Mouse (Mus musculus): ENCODE measurements around the gene Gm9780. TPM values are rescaled to one million over a fixed set of nuclear protein-coding genes. Genes with fewer than 3 reads are reported as not detected.

Gm9780 gene
- 5.3 TPM for polyA plus RNA-seq (2014; fragmentation: Illumina TruSeq; extraction: RNeasy Lipid Tissue Mini Kit (QIAGEN cat#74804))

DNA sequence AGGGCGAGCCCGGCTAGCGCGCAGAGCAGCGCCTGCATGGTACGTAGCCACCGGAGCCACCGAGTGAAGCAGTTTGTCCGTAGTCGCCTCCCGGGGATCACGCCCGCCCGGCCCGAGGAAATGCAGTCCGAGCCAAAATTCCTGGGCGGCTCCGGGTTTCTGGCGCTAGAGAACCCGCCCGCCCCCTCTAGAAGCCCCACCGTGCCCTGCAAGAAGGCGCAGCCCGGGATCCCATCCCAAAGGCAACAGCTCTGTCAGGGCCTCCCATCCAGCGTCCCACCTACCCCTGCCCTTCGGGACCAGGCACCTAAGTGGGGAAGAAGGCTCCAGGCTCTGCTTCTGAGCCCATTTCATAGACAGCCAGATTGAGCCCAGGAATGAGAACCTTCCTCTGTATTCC is at the start of gene Gm9780:
Gene Gm9780, minus strand, starts transcription at position 101 of the 400 bp plus-strand sequence.

GRCm38 (mm10) chr14:26081997-26082396 is 39.5 kb upstream of the Gm9780 start, which contains the start of gene Cphx3:
TSS of gene Cphx3 (plus strand) at chr14:26082297.

DNA sequence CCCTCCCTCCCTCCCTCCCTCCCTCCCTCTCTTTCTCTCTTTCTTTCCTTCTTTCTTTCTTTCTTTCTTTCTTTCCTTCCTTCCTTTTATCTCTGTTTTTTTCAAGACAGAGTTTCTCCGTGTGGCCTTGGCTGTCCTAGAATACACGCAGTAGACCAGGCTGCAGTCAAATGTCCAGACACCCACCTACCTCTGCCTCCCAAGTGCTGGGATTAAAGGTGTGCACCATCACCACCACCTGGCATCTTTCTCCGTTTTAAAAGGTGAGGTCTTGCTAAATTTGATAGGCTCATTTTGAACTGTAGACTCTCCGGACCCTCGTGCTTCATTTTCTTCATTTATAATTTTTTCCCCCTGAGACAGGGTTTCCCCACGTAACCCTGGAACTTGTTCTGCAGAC is 38.7 kb upstream of the Gm9780 start, which contains the start of gene Cphx2:
Gene Cphx2, plus strand, starts transcription at position 301 of the 400 bp plus-strand sequence.

DNA sequence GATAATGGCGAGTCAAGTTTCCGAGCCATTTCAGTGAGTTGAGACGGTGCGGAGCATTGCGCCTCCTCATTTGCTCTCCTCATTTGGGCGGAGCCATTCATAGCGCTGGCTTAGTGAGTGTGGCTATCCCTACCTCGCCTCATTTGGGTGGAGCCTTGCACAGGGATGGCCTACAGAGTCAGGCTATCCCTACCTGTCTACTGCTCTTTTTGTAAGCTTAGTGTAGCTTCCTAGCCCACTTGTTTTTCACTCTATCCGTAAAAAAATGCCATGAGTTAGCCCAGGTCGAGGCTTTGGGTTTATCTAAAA is 24.8 kb upstream of the Gm9780 start, which contains the start of gene Tmem254c:
Gene Tmem254c, minus strand, starts transcription at position 31 of the 309 bp plus-strand sequence.

GRCm38 (mm10) chr14:25978371-25979241 is 63.9 kb downstream of the Gm9780 start, which contains the start of gene Duxbl1:
TSS of gene Duxbl1 (plus strand) at chr14:25978577.

Other genes starting within 250 kb of the Gm9780 start
- gene Anxa11, start 200.6 kb downstream of the Gm9780 start, polyA plus RNA-seq (2014; fragmentation: Illumina TruSeq; extraction: RNeasy Lipid Tissue Mini Kit (QIAGEN cat#74804)): 13.0 TPM
- not detected for gene Plac9a, start 139.6 kb downstream of the Gm9780 start, polyA plus RNA-seq (2014; fragmentation: Illumina TruSeq; extraction: RNeasy Lipid Tissue Mini Kit (QIAGEN cat#74804))
- 16.9 TPM for gene Tmem254a, start 115.0 kb downstream of the Gm9780 start, polyA plus RNA-seq (2014; fragmentation: Illumina TruSeq; extraction: RNeasy Lipid Tissue Mini Kit (QIAGEN cat#74804))
- gene Cphx1, start 104.4 kb downstream of the Gm9780 start, polyA plus RNA-seq (2014; fragmentation: Illumina TruSeq; extraction: RNeasy Lipid Tissue Mini Kit (QIAGEN cat#74804)): 10.7 TPM
- 1.5 TPM for gene Duxbl1, start 64.1 kb downstream of the Gm9780 start, polyA plus RNA-seq (2014; fragmentation: Illumina TruSeq; extraction: RNeasy Lipid Tissue Mini Kit (QIAGEN cat#74804))
- gene Tmem254c, start 24.6 kb upstream of the Gm9780 start, polyA plus RNA-seq (2014; fragmentation: Illumina TruSeq; extraction: RNeasy Lipid Tissue Mini Kit (QIAGEN cat#74804)): not detected
- not detected for gene Cphx2, start 38.8 kb upstream of the Gm9780 start, polyA plus RNA-seq (2014; fragmentation: Illumina TruSeq; extraction: RNeasy Lipid Tissue Mini Kit (QIAGEN cat#74804))
- gene Cphx3, start 39.6 kb upstream of the Gm9780 start, polyA plus RNA-seq (2014; fragmentation: Illumina TruSeq; extraction: RNeasy Lipid Tissue Mini Kit (QIAGEN cat#74804)): 2.3 TPM
- 8.2 TPM for gene Duxbl2, start 75.6 kb upstream of the Gm9780 start, polyA plus RNA-seq (2014; fragmentation: Illumina TruSeq; extraction: RNeasy Lipid Tissue Mini Kit (QIAGEN cat#74804))
- not detected for gene Plac9b, start 139.8 kb upstream of the Gm9780 start, polyA plus RNA-seq (2014; fragmentation: Illumina TruSeq; extraction: RNeasy Lipid Tissue Mini Kit (QIAGEN cat#74804))
- gene Tmem254b, start 164.3 kb upstream of the Gm9780 start, polyA plus RNA-seq (2014; fragmentation: Illumina TruSeq; extraction: RNeasy Lipid Tissue Mini Kit (QIAGEN cat#74804)): 44.2 TPM
- gene Duxbl3, start 215.3 kb upstream of the Gm9780 start, polyA plus RNA-seq (2014; fragmentation: Illumina TruSeq; extraction: RNeasy Lipid Tissue Mini Kit (QIAGEN cat#74804)): 3.9 TPM

All from ovary, adult 10 weeks (tissue).